Mouse (Mus musculus) erythroblast, embryonic 14.5 days (primary cell): Measurements from ENCODE around the gene Tmem209.

Experiments used
- GATA1 ChIP-seq: IDR thresholded peaks from 2 replicates; pipeline ENCODE4 v1.6.1; 2012; ENCODE audit warnings: low read length, inconsistent platforms, mixed read lengths
- TAL1 ChIP-seq: IDR thresholded peaks from 3 replicates; pipeline ENCODE4 v1.6.1; 2012; ENCODE audit warnings: low read length, inconsistent platforms, mixed read lengths

- TF ChIP-seq TAL1: no peak
- TF ChIP-seq GATA1: no peak
Measured at GRCm38 (mm10) chr6:30468058-30468457, 41.5 kb downstream of the Tmem209 start.
